Mouse (Mus musculus): ENCODE measurements around the gene Anapc15. TPM values are rescaled to one million over a fixed set of nuclear protein-coding genes. Genes with fewer than 3 reads are reported as not detected.

Anapc15 gene
- polyA plus RNA-seq (2014; fragmentation: Nextera tagmentation; extraction: Ambion mirVana), result 97.6 and 98.8 TPM in 2 replicates

- Histone ChIP-seq H3K9ac (ENCODE audit: low read length) (no peak within 1 kb of the TSS), H3K4me3 (ENCODE audit: low read depth, low read length) (no peak within 1 kb of the TSS), H3K27ac (replicated peaks; ENCODE audit: low read depth, low read length) (no peak within 1 kb of the TSS), H3K9me3 (ENCODE audit: control insufficient read depth, low read length) (no peaks in the 10 kb centered on the region), H3K4me2 (ENCODE audit: low read depth, severe bottlenecking) (no peak within 1 kb of the TSS), H3K36me3 (ENCODE audit: control insufficient read depth, insufficient read depth, low read length) (no peaks in the 10 kb centered on the region), H3K27me3 (ENCODE audit: control insufficient read depth, insufficient read depth, low read length) (no peaks in the 10 kb centered on the region), H3K4me1 (ENCODE audit: control insufficient read depth, insufficient read depth, low read length) (no peaks in the 10 kb centered on the region)
- ATAC-seq (ENCODE audit: insufficient number of reproducible peaks, low FRiP score, low TSS enrichment, low read depth) (no peak), DNase-seq (ENCODE audit: low spot score) (no peak)
- 78% methylated on average over 3 of the region's 3 CpGs for WGBS
Measured at GRCm38 (mm10) chr7:101863415-101863814, at the start of gene Anapc15. Gene Anapc15 (plus strand): TSS chr7:101863715.

DNA sequence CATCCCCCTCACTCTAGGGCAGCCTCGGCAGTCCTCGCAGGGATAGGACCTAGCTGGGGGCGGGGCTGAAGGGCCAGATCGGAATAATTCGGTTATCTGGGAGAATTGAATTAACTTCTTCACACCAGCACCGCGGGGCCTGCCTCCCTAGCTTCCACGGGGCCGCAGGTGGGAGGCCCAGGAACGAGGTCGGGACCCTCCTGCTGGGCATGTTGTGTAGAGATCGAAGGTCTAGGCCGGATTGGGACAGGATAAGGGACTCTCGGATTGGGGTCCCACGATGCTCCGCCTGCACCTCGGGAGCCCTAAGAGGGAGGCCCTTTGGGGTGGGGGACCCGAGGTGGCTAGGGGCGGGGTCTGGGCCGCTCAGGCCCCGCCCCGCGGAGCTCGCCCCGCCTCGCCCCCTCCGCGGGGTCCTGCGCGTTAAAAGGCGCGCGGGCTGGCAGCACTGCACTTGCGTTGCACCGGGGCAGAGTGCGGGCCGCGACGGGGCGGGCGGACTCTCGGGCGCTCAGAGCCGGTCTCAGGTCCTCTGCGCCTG, 45.6 kb upstream of the Anapc15 start, which contains the start of gene Phox2a:
TSS of gene Phox2a (plus strand) at position 453 of the 541 bp plus-strand sequence.
- Histone ChIP-seq H3K4me1 (ENCODE audit: control insufficient read depth, insufficient read depth, low read length) (peaks cover 13% of the 10 kb centered on the region), H3K4me3 (ENCODE audit: low read depth, low read length) (peak within 1 kb of the TSS; percentile 27), H3K9me3 (ENCODE audit: control insufficient read depth, low read length) (no peaks in the 10 kb centered on the region), H3K4me2 (ENCODE audit: low read depth, severe bottlenecking) (peak within 1 kb of the TSS; percentile 35), H3K9ac (ENCODE audit: low read length) (no peak within 1 kb of the TSS), H3K27ac (replicated peaks; ENCODE audit: low read depth, low read length) (no peak within 1 kb of the TSS), H3K36me3 (ENCODE audit: control insufficient read depth, insufficient read depth, low read length) (no peaks in the 10 kb centered on the region), H3K27me3 (ENCODE audit: control insufficient read depth, insufficient read depth, low read length) (peaks cover 50% of the 10 kb centered on the region)
- 1% methylated on average over 40 of the region's 45 CpGs for WGBS
- ATAC-seq (ENCODE audit: insufficient number of reproducible peaks, low FRiP score, low TSS enrichment, low read depth), result no peak
- DNase-seq (ENCODE audit: low spot score), result peak; percentile 37

GRCm38 (mm10) chr7:101820295-101821030, 43.1 kb upstream of the Anapc15 start:
- H3K4me1 ChIP-seq (ENCODE audit: control insufficient read depth, insufficient read depth, low read length), result peaks cover 19% of the 10 kb centered on the region
- peak overlapping the region; percentile 82 for H3K4me2 ChIP-seq (ENCODE audit: low read depth, severe bottlenecking)
- DNase-seq (ENCODE audit: low spot score) (peak; percentile 49), ATAC-seq (ENCODE audit: insufficient number of reproducible peaks, low FRiP score, low TSS enrichment, low read depth) (no peak)
- H3K27me3 ChIP-seq (ENCODE audit: control insufficient read depth, insufficient read depth, low read length), result peaks cover 50% of the 10 kb centered on the region
- peaks cover 7% of the 10 kb centered on the region; the same call in 1 of the 2 replicates for H3K36me3 ChIP-seq (ENCODE audit: control insufficient read depth, insufficient read depth, low read length)
- no peak overlapping the region for H3K27ac ChIP-seq (replicated peaks; ENCODE audit: low read depth, low read length)
- WGBS, result 4% methylated on average over 35 of the region's 35 CpGs
- no peaks in the 10 kb centered on the region for H3K9me3 ChIP-seq (ENCODE audit: control insufficient read depth, low read length)
- H3K4me3 ChIP-seq (ENCODE audit: low read depth, low read length), result peak overlapping the region; percentile 29; the same call in 1 of the 2 replicates
- H3K9ac ChIP-seq (ENCODE audit: low read length), result no peak overlapping the region

- no peaks in the 10 kb centered on the region for H3K9me3 ChIP-seq (ENCODE audit: control insufficient read depth, low read length)
- DNase-seq (ENCODE audit: low spot score), result peak; percentile 86
- peak overlapping the region; percentile 47 for H3K9ac ChIP-seq (ENCODE audit: low read length)
- peak overlapping the region; percentile 38 for H3K27ac ChIP-seq (replicated peaks; ENCODE audit: low read depth, low read length)
- peak overlapping the region; percentile 82 for H3K4me2 ChIP-seq (ENCODE audit: low read depth, severe bottlenecking)
- H3K4me1 ChIP-seq (ENCODE audit: control insufficient read depth, insufficient read depth, low read length), result peaks cover 19% of the 10 kb centered on the region
- peak overlapping the region; percentile 29 for H3K4me3 ChIP-seq (ENCODE audit: low read depth, low read length)
- peak; percentile 88 for ATAC-seq (ENCODE audit: insufficient number of reproducible peaks, low FRiP score, low TSS enrichment, low read depth)
- H3K27me3 ChIP-seq (ENCODE audit: control insufficient read depth, insufficient read depth, low read length), result peaks cover 46% of the 10 kb centered on the region
- H3K36me3 ChIP-seq (ENCODE audit: control insufficient read depth, insufficient read depth, low read length), result peaks cover 16% of the 10 kb centered on the region; the same call in 1 of the 2 replicates
- under 1% methylated on average over 65 of the region's 71 CpGs for WGBS
Measured at GRCm38 (mm10) chr7:101821571-101822501, 41.7 kb upstream of the Anapc15 start.

DNA sequence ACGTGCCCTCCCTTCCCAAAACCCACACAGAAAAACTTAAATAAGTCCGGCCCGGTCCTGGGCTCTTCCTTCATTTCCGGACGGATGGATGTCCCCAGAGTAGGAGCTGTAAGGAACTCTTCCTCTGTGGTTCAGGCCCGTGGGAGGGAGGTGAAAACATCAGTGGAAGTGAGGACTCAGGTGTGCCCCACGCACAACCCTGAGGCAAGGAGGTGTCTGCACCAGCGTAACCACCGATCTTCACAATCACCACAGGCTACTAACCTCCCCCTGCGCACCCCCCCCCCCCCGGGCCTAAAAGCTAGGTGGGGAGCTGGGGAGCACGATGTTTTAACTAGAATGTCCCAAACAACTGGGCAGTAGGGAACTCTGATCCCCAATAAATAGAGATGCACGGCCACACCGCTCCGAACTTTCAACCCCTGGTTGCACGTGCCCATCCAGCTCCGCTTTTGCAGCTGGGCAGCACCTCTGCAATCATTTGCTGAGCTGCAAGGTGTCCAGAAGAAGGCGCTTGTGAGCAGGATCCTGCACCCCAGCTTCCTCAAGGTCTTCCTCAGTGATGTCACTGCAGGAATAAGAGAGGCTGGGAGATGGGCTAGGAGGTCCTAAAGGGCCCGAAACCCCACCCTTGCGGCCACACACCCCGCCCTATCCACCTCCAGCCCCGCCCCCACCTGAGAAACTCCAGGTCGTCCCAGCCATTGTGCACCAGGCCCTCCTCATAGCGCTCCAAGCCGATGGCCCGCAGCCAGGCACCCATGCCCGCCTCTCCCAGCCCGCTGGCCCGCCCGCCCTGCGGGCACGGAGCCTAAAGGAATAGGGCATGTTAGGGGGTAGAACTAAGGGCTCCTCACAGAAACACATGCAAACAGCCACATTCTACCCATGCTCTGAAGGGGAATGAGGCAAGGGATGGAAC, 40.4 kb upstream of the Anapc15 start:
- Histone ChIP-seq H3K9me3 (ENCODE audit: control insufficient read depth, low read length) (no peaks in the 10 kb centered on the region), H3K27me3 (ENCODE audit: control insufficient read depth, insufficient read depth, low read length) (peaks cover 33% of the 10 kb centered on the region), H3K36me3 (ENCODE audit: control insufficient read depth, insufficient read depth, low read length) (peaks cover 20% of the 10 kb centered on the region; the same call in 1 of the 2 replicates), H3K9ac (ENCODE audit: low read length) (no peak overlapping the region), H3K27ac (replicated peaks; ENCODE audit: low read depth, low read length) (no peak overlapping the region), H3K4me3 (ENCODE audit: low read depth, low read length) (no peak overlapping the region), H3K4me2 (ENCODE audit: low read depth, severe bottlenecking) (0 out of 2 replicates have a peak overlapping the region, but pooled peaks have one; percentile 82), H3K4me1 (ENCODE audit: control insufficient read depth, insufficient read depth, low read length) (peaks cover 19% of the 10 kb centered on the region)
- WGBS, result 24% methylated on average over 31 of the region's 32 CpGs
- DNase-seq (ENCODE audit: low spot score) (peak; percentile 59), ATAC-seq (ENCODE audit: insufficient number of reproducible peaks, low FRiP score, low TSS enrichment, low read depth) (0 out of 2 replicates have a peak, but pooled peaks have one; percentile 7)

DNA sequence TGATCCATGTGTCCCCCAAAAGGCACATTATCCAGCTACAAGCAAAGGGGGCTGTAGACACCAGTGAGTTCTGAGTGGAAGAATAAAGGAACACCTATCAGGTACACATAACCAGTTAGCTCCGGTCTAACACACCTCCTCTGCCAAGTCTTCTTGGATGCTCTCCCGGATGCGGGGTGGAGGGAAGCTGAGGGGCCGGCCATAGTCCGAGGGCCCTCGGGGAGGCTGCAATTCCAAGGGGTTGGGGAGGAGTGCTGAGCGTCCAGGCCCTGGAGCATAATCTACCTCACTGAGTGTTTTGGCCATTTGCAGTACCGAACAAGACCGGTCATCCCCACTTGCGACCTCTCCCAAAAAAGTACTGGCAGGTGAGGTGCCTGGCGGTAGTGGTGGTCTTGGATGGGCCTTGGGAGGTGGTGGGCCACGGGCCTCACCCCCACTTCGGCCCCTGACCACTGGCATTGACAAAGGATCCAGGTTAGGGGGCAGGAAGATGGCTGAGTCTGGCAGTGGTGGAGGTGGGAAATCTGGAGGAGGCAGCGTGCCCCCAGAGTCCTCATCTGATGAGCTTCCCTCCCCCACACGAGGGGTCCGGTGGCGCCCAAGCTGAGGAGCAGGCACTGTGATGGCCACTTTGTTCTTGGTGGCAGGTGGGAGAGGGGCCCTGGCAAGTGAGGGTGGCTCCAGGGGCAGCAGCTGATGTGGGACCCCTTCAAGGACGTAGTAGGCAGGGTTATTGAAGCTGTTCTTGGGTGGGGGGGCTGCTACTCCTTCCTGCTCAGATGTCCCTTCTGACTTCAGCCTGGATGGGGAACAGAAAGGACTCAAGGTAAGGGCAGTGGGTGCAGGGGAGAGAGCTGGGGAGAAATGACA, 39.5 kb upstream of the Anapc15 start:
- H3K9ac ChIP-seq (ENCODE audit: low read length), result no peak overlapping the region
- ATAC-seq (ENCODE audit: insufficient number of reproducible peaks, low FRiP score, low TSS enrichment, low read depth) (no peak), DNase-seq (ENCODE audit: low spot score) (peak; percentile 27)
- H3K9me3 ChIP-seq (ENCODE audit: control insufficient read depth, low read length), result no peaks in the 10 kb centered on the region
- H3K36me3 ChIP-seq (ENCODE audit: control insufficient read depth, insufficient read depth, low read length), result peaks cover 25% of the 10 kb centered on the region; the same call in 1 of the 2 replicates
- no peak overlapping the region for H3K4me3 ChIP-seq (ENCODE audit: low read depth, low read length)
- peaks cover 24% of the 10 kb centered on the region for H3K27me3 ChIP-seq (ENCODE audit: control insufficient read depth, insufficient read depth, low read length)
- 89% methylated on average over 18 of the region's 18 CpGs for WGBS
- no peak overlapping the region for H3K27ac ChIP-seq (replicated peaks; ENCODE audit: low read depth, low read length)
- H3K4me2 ChIP-seq (ENCODE audit: low read depth, severe bottlenecking), result no peak overlapping the region
- peaks cover 19% of the 10 kb centered on the region for H3K4me1 ChIP-seq (ENCODE audit: control insufficient read depth, insufficient read depth, low read length)

GRCm38 (mm10) chr7:101830373-101830772, 33.1 kb upstream of the Anapc15 start:
- H3K27ac ChIP-seq (replicated peaks; ENCODE audit: low read depth, low read length), result no peak overlapping the region
- peaks cover 42% of the 10 kb centered on the region for H3K36me3 ChIP-seq (ENCODE audit: control insufficient read depth, insufficient read depth, low read length)
- H3K4me1 ChIP-seq (ENCODE audit: control insufficient read depth, insufficient read depth, low read length), result peaks cover 8% of the 10 kb centered on the region
- no peak overlapping the region for H3K4me3 ChIP-seq (ENCODE audit: low read depth, low read length)
- ATAC-seq (ENCODE audit: insufficient number of reproducible peaks, low FRiP score, low TSS enrichment, low read depth), result no peak
- 93% methylated on average over 3 of the region's 3 CpGs for WGBS
- DNase-seq (ENCODE audit: low spot score), result no peak
- H3K4me2 ChIP-seq (ENCODE audit: low read depth, severe bottlenecking), result no peak overlapping the region
- H3K27me3 ChIP-seq (ENCODE audit: control insufficient read depth, insufficient read depth, low read length), result no peaks in the 10 kb centered on the region
- H3K9me3 ChIP-seq (ENCODE audit: control insufficient read depth, low read length), result no peaks in the 10 kb centered on the region
- H3K9ac ChIP-seq (ENCODE audit: low read length), result no peak overlapping the region

All from limb, embryonic 11.5 days (tissue).